Mouse (Mus musculus): ENCODE results near the gene Cmtm4.

DNA sequence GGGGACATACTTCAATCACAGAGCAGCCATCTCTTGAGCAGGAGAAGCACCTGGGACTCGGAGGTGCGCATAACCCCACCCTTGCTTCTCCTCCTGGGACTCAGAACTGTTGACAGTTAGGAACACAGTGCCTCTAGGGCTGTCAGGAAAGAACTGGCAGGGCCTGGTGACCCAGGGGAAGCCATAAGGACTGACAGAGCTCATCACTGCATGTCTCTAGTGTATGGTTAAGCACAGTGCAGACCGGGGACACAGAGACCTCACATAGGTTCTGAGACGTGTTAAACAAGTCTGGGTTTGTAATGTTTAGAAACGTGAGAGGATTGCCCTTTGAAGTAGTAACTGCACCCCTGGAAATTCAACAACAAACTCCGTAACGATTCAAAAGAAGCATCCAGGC, 8.1 kb downstream of the Cmtm4 start:
- TF ChIP-seq GATA1 (IDR thresholded peaks at IDR 0.05; ENCODE audit: borderline replicate concordance, low read length) (no peak), FLI1 (IDR thresholded peaks at IDR 0.05; ENCODE audit: low read length) (no peak)

Measured in megakaryocyte, embryonic 14.5 days (primary cell).